12 mouse cellular contexts compared by ENCODE assay signal in the genomic region with DNA sequence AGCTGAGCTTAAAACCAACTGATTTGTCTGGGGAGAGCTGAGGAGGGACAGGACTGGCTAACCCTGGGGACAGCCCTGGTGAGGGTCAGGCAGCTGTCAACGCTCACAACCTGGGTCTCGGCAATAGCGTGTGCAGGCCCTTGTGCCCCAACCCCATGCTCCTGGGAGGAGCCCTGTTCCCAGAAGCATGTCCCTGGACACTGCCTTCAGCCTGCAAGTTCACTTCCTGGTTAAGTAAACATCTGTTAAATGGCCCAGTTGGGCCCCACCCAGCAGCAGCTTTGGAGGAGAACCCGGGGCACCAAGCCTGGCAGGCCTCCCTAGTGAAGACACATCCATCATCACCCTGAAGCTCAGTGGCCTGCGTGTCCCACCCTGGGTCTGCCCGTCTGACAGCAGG. TPM values are rescaled to one million over a fixed set of nuclear protein-coding genes. Genes with fewer than 3 reads are reported as not detected.
DNase-seq lines count a peak whose midpoint lies in the region; ATAC-seq lines count a peak whose summit lies in the region.
"Had no signal": no experiment of that assay in that cellular context is flagged by ENCODE, and none has a peak within 500 bp of the region (broad histone marks: within the 10 kb centered on the region; RNA-seq: fewer than 3 reads in every experiment).

No protein-coding gene starts in this region.

- no peaks in the 10 kb centered on the region for H3K9me3 ChIP-seq in stomach, embryonic 15.5 days
- no peaks in the 10 kb centered on the region for H3K9me3 ChIP-seq in midbrain, embryonic 13.5 days
- no peaks in the 10 kb centered on the region for H3K9me3 ChIP-seq in midbrain, embryonic 16.5 days (replicated peaks; ENCODE audit: control insufficient read depth, low read length, poor library complexity, severe bottlenecking)
- H3K9me3 ChIP-seq: embryonic facial prominence, embryonic 10.5 days; midbrain, embryonic 12.5 days had no signal

- no peak overlapping the region for H3K9ac ChIP-seq in stomach, embryonic 15.5 days
- H3K9ac ChIP-seq in midbrain, embryonic 13.5 days (replicated peaks), result no peak overlapping the region
- H3K9ac ChIP-seq in midbrain, embryonic 16.5 days (ENCODE audit: low read depth, low read length), result no peak overlapping the region
- H3K9ac ChIP-seq: midbrain, embryonic 12.5 days had no signal

- WGBS in stomach, embryonic 15.5 days, result 22% methylated on average over 6 of the region's 6 CpGs
- 85% methylated on average over 6 of the region's 6 CpGs for WGBS in midbrain, embryonic 13.5 days
- WGBS in midbrain, embryonic 16.5 days, result 83% methylated on average over 6 of the region's 6 CpGs

- no peak overlapping the region for H3K4me3 ChIP-seq in stomach, embryonic 15.5 days (replicated peaks)
- no peak overlapping the region for H3K4me3 ChIP-seq in midbrain, embryonic 13.5 days (replicated peaks)
- no peak overlapping the region for H3K4me3 ChIP-seq in midbrain, embryonic 16.5 days (ENCODE audit: low read depth, low read length)
- H3K4me3 ChIP-seq: embryonic facial prominence, embryonic 10.5 days; midbrain, embryonic 12.5 days had no signal

- peaks cover 18% of the 10 kb centered on the region for H3K4me1 ChIP-seq in stomach, embryonic 15.5 days
- H3K4me1 ChIP-seq in midbrain, embryonic 13.5 days (replicated peaks), result no peaks in the 10 kb centered on the region
- no peaks in the 10 kb centered on the region for H3K4me1 ChIP-seq in midbrain, embryonic 16.5 days (ENCODE audit: control insufficient read depth, insufficient read depth, low read length)
- H3K4me1 ChIP-seq: midbrain, embryonic 12.5 days had no signal

- H3K4me2 ChIP-seq in stomach, embryonic 15.5 days, result no peak overlapping the region
- H3K4me2 ChIP-seq in midbrain, embryonic 13.5 days (replicated peaks), result no peak overlapping the region
- H3K4me2 ChIP-seq in midbrain, embryonic 16.5 days (ENCODE audit: low read length), result no peak overlapping the region
- H3K4me2 ChIP-seq: midbrain, embryonic 12.5 days had no signal

- intact Hi-C loops in heart, postnatal 14 days (cut with DNase I), result no loop called here

- H3K27me3 ChIP-seq in stomach, embryonic 15.5 days (replicated peaks), result no peaks in the 10 kb centered on the region
- H3K27me3 ChIP-seq in midbrain, embryonic 13.5 days, result no peaks in the 10 kb centered on the region
- H3K27me3 ChIP-seq in midbrain, embryonic 16.5 days (ENCODE audit: control insufficient read depth, insufficient read depth, low read depth, low read length), result no peaks in the 10 kb centered on the region
- H3K27me3 ChIP-seq: midbrain, embryonic 12.5 days had no signal

- peak; percentile 27 to 31 for DNase-seq in urinary bladder, adult 18-20 months (ENCODE audit: low spot score in 2 of 2)
- no peak for DNase-seq in urinary bladder, postnatal 4 days (ENCODE audit: low spot score in 2 of 2)
- peak; percentile 45 to 51 for DNase-seq in heart, postnatal 14 days
- DNase-seq in kidney, postnatal 14 days, result peak; percentile 74
- DNase-seq in thymus, postnatal 14 days, result no peak
- DNase-seq: left cerebral cortex, postnatal 4 days; thymus, adult 18-20 months had no signal

- H3K27ac ChIP-seq in stomach, embryonic 15.5 days, result no peak overlapping the region
- H3K27ac ChIP-seq in midbrain, embryonic 13.5 days, result no peak overlapping the region
- no peak overlapping the region for H3K27ac ChIP-seq in midbrain, embryonic 16.5 days (ENCODE audit: low read length)
- H3K27ac ChIP-seq: embryonic facial prominence, embryonic 10.5 days; midbrain, embryonic 12.5 days had no signal

- no peaks in the 10 kb centered on the region for H3K36me3 ChIP-seq in stomach, embryonic 15.5 days
- H3K36me3 ChIP-seq in midbrain, embryonic 13.5 days, result no peaks in the 10 kb centered on the region
- no peaks in the 10 kb centered on the region for H3K36me3 ChIP-seq in midbrain, embryonic 16.5 days (ENCODE audit: control insufficient read depth, insufficient read depth, low read length)
- H3K36me3 ChIP-seq: embryonic facial prominence, embryonic 10.5 days; midbrain, embryonic 12.5 days had no signal

- ATAC-seq in stomach, embryonic 15.5 days (ENCODE audit: insufficient read depth, low FRiP score, low read depth), result peak; percentile 41; the same call in 1 of the 2 replicates
- no peak for ATAC-seq in midbrain, embryonic 13.5 days
- no peak for ATAC-seq in midbrain, embryonic 16.5 days

RNA-seq across cellular contexts. Expression of gene Fgd5, which starts 56.0 kb away (rescaled TPM):
- 10 to 100 TPM; 31.9 to 32.4 TPM for total RNA-seq in heart, postnatal 14 days (2021)
- 7.8 and 8.7 TPM in 2 replicates for polyA plus RNA-seq in stomach, embryonic 15.5 days (2015; fragmentation: Nextera tagmentation; extraction: Ambion mirVana)
- polyA plus RNA-seq in midbrain, embryonic 13.5 days (2015; fragmentation: Nextera tagmentation; extraction: Ambion mirVana), result 7.3 and 8.0 TPM in 2 replicates
- 10.0 and 11.2 TPM in 2 replicates for polyA plus RNA-seq in midbrain, embryonic 16.5 days (2015; fragmentation: Nextera tagmentation; extraction: Ambion mirVana)

RNA-seq across cellular contexts. Expression of gene Nr2c2, which starts 56.5 kb away (rescaled TPM):
- 10 to 100 TPM; 31.5 to 32.0 TPM for total RNA-seq in heart, postnatal 14 days (2021)
- 21.8 and 24.2 TPM in 2 replicates for polyA plus RNA-seq in stomach, embryonic 15.5 days (2015; fragmentation: Nextera tagmentation; extraction: Ambion mirVana)
- polyA plus RNA-seq in midbrain, embryonic 13.5 days (2015; fragmentation: Nextera tagmentation; extraction: Ambion mirVana), result 22.0 and 23.9 TPM in 2 replicates
- polyA plus RNA-seq in midbrain, embryonic 16.5 days (2015; fragmentation: Nextera tagmentation; extraction: Ambion mirVana), result 18.7 and 23.4 TPM in 2 replicates

Comparison
In these comparisons a context has a peak if more than half of its experiments do, and no peak if none do; other contexts are left out.
1. DNase-seq: peak in urinary bladder, adult 18-20 months (2 of 2), heart, postnatal 14 days (2 of 2) and kidney, postnatal 14 days (single experiment); none in urinary bladder, postnatal 4 days (0 of 2) and thymus, postnatal 14 days (single experiment).